Mouse (Mus musculus): Measurements from ENCODE around the gene Rcc1l. TPM values are rescaled to one million over a fixed set of nuclear protein-coding genes. Genes with fewer than 3 reads are reported as not detected.
A peak's percentile ranks its signal among the peaks of the same experiment; 100 is the strongest.

Rcc1l gene
- polyA plus RNA-seq, 1 experiment from 2014 or later, result 44.5 TPM

- H3K4me1 ChIP-seq, result peaks cover 9% of the 10 kb centered on the region
- DNase-seq (ENCODE audit: low spot score), result no peak
- no peak overlapping the region for H3K27ac ChIP-seq
These were observed 55.3 kb downstream of the Rcc1l start for GRCm38 (mm10) chr5:134121138-134121892.

GRCm38 (mm10) chr5:134120135-134120534 is 56.4 kb downstream of the Rcc1l start:
- 87% methylated on average over 3 of the region's 3 CpGs for WGBS
- Histone ChIP-seq H3K27me3 (ENCODE audit: low read depth, poor library complexity, severe bottlenecking) (no peaks in the 10 kb centered on the region), H3K27ac (no peak overlapping the region), H3K9me3 (replicated peaks) (no peaks in the 10 kb centered on the region), H3K4me3 (no peak overlapping the region), H3K36me3 (peaks cover 14% of the 10 kb centered on the region; the same call in 1 of the 2 replicates), H3K4me1 (peaks cover 9% of the 10 kb centered on the region)
- no peak for DNase-seq (ENCODE audit: low spot score)

More at GRCm38 (mm10) chr5:134121138-134121892, 55.3 kb downstream of the Rcc1l start:
- 78% methylated on average over 9 of the region's 9 CpGs for WGBS
- Histone ChIP-seq H3K27me3 (ENCODE audit: low read depth, poor library complexity, severe bottlenecking) (no peaks in the 10 kb centered on the region), H3K9me3 (replicated peaks) (no peaks in the 10 kb centered on the region), H3K36me3 (peaks cover 18% of the 10 kb centered on the region; the same call in 1 of the 2 replicates), H3K4me3 (no peak overlapping the region)

GRCm38 (mm10) chr5:134119481-134120120 is 57.0 kb downstream of the Rcc1l start:
- Histone ChIP-seq H3K27ac (peak overlapping the region; percentile 42; the same call in 1 of the 2 replicates), H3K4me3 (no peak overlapping the region)

GRCm38 (mm10) chr5:134118798-134119407 is 57.7 kb downstream of the Rcc1l start:
- H3K4me1 ChIP-seq, result peaks cover 9% of the 10 kb centered on the region
- H3K9me3 ChIP-seq (replicated peaks), result no peaks in the 10 kb centered on the region
- WGBS, result 92% methylated on average over 15 of the region's 15 CpGs
- H3K36me3 ChIP-seq, result peaks cover 14% of the 10 kb centered on the region; the same call in 1 of the 2 replicates
- 0 out of 2 replicates have a peak overlapping the region, but pooled peaks have one; percentile 42 for H3K27ac ChIP-seq
- no peak overlapping the region for H3K4me3 ChIP-seq
- DNase-seq (ENCODE audit: low spot score), result no peak
- H3K27me3 ChIP-seq (ENCODE audit: low read depth, poor library complexity, severe bottlenecking), result no peaks in the 10 kb centered on the region

More at GRCm38 (mm10) chr5:134119481-134120120, 57.0 kb downstream of the Rcc1l start:
- peaks cover 9% of the 10 kb centered on the region for H3K4me1 ChIP-seq
- H3K36me3 ChIP-seq, result peaks cover 14% of the 10 kb centered on the region; the same call in 1 of the 2 replicates
- H3K27me3 ChIP-seq (ENCODE audit: low read depth, poor library complexity, severe bottlenecking), result no peaks in the 10 kb centered on the region
- no peaks in the 10 kb centered on the region for H3K9me3 ChIP-seq (replicated peaks)
- 47% methylated on average over 10 of the region's 10 CpGs for WGBS
- DNase-seq (ENCODE audit: low spot score), result no peak

- no peak for DNase-seq (ENCODE audit: low spot score)
- 91% methylated on average over 7 of the region's 7 CpGs for WGBS
- Histone ChIP-seq H3K27me3 (ENCODE audit: low read depth, poor library complexity, severe bottlenecking) (no peaks in the 10 kb centered on the region), H3K36me3 (peaks cover 26% of the 10 kb centered on the region; the same call in 1 of the 2 replicates), H3K4me3 (no peak overlapping the region), H3K9me3 (replicated peaks) (no peaks in the 10 kb centered on the region), H3K4me1 (peaks cover 9% of the 10 kb centered on the region), H3K27ac (no peak overlapping the region)
These were observed 60.8 kb downstream of the Rcc1l start for GRCm38 (mm10) chr5:134115639-134116259.

GRCm38 (mm10) chr5:134114981-134115380 is 61.6 kb downstream of the Rcc1l start:
- WGBS, result 80% methylated on average over 5 of the region's 5 CpGs
- Histone ChIP-seq H3K27me3 (ENCODE audit: low read depth, poor library complexity, severe bottlenecking) (no peaks in the 10 kb centered on the region), H3K36me3 (peaks cover 31% of the 10 kb centered on the region; the same call in 1 of the 2 replicates), H3K4me3 (no peak overlapping the region), H3K4me1 (peaks cover 9% of the 10 kb centered on the region), H3K9me3 (replicated peaks) (no peaks in the 10 kb centered on the region), H3K27ac (no peak overlapping the region)
- DNase-seq (ENCODE audit: low spot score), result no peak

- Histone ChIP-seq H3K9me3 (replicated peaks) (no peaks in the 10 kb centered on the region), H3K4me1 (peaks cover 22% of the 10 kb centered on the region), H3K4me3 (no peak overlapping the region), H3K27ac (no peak overlapping the region), H3K27me3 (ENCODE audit: low read depth, poor library complexity, severe bottlenecking) (no peaks in the 10 kb centered on the region), H3K36me3 (peaks cover 33% of the 10 kb centered on the region)
- no peak for DNase-seq (ENCODE audit: low spot score)
- 79% methylated on average over 8 of the region's 8 CpGs for WGBS
These were observed 70.7 kb downstream of the Rcc1l start for GRCm38 (mm10) chr5:134105829-134106228.

GRCm38 (mm10) chr5:134102720-134103119 is 73.9 kb downstream of the Rcc1l start:
- H3K4me3 ChIP-seq, result no peak overlapping the region
- 0 out of 2 replicates have a peak overlapping the region, but pooled peaks have one; percentile 2 for H3K27ac ChIP-seq
- H3K4me1 ChIP-seq, result peaks cover 42% of the 10 kb centered on the region
- 0 out of 2 replicates have a peak, but pooled peaks cover 11% of the 10 kb centered on the region for H3K27me3 ChIP-seq (ENCODE audit: low read depth, poor library complexity, severe bottlenecking)
- H3K9me3 ChIP-seq (replicated peaks), result no peaks in the 10 kb centered on the region
- 71% methylated on average over 6 of the region's 6 CpGs for WGBS
- peaks cover 18% of the 10 kb centered on the region for H3K36me3 ChIP-seq
- no peak for DNase-seq (ENCODE audit: low spot score)

- WGBS, result 31% methylated on average over 5 of the region's 5 CpGs
These were observed 74.7 kb downstream of the Rcc1l start for GRCm38 (mm10) chr5:134101883-134102282.

GRCm38 (mm10) chr5:134101322-134101721 is 75.3 kb downstream of the Rcc1l start:
- WGBS, result 67% methylated on average over 5 of the region's 5 CpGs
- H3K4me1 ChIP-seq, result peaks cover 42% of the 10 kb centered on the region
- H3K27ac ChIP-seq, result no peak overlapping the region; the same call in 1 of the 2 replicates
- no peak overlapping the region; the same call in 1 of the 2 replicates for H3K4me3 ChIP-seq
- no peaks in the 10 kb centered on the region for H3K9me3 ChIP-seq (replicated peaks)
- H3K27me3 ChIP-seq (ENCODE audit: low read depth, poor library complexity, severe bottlenecking), result 0 out of 2 replicates have a peak, but pooled peaks cover 11% of the 10 kb centered on the region
- peaks cover 11% of the 10 kb centered on the region for H3K36me3 ChIP-seq
- DNase-seq (ENCODE audit: low spot score), result no peak

More at GRCm38 (mm10) chr5:134101883-134102282, 74.7 kb downstream of the Rcc1l start:
- H3K27ac ChIP-seq, result no peak overlapping the region
- no peak overlapping the region for H3K4me3 ChIP-seq
- no peak for DNase-seq (ENCODE audit: low spot score)
- H3K27me3 ChIP-seq (ENCODE audit: low read depth, poor library complexity, severe bottlenecking), result 0 out of 2 replicates have a peak, but pooled peaks cover 11% of the 10 kb centered on the region
- peaks cover 42% of the 10 kb centered on the region for H3K4me1 ChIP-seq
- H3K9me3 ChIP-seq (replicated peaks), result no peaks in the 10 kb centered on the region
- peaks cover 14% of the 10 kb centered on the region for H3K36me3 ChIP-seq

- DNase-seq (ENCODE audit: low spot score), result peak; percentile 57
- Histone ChIP-seq H3K4me1 (peaks cover 42% of the 10 kb centered on the region), H3K27me3 (ENCODE audit: low read depth, poor library complexity, severe bottlenecking) (0 out of 2 replicates have a peak, but pooled peaks cover 11% of the 10 kb centered on the region), H3K9me3 (replicated peaks) (no peaks in the 10 kb centered on the region), H3K4me3 (peak overlapping the region; percentile 86), H3K27ac (peak overlapping the region; percentile 89), H3K36me3 (0 out of 2 replicates have a peak, but pooled peaks cover 1% of the 10 kb centered on the region)
- WGBS, result 1% methylated on average over 17 of the region's 17 CpGs
These were observed 76.3 kb downstream of the Rcc1l start for GRCm38 (mm10) chr5:134100232-134100771.

Measured in limb, embryonic 10.5 days (tissue).